In the genomic region with DNA sequence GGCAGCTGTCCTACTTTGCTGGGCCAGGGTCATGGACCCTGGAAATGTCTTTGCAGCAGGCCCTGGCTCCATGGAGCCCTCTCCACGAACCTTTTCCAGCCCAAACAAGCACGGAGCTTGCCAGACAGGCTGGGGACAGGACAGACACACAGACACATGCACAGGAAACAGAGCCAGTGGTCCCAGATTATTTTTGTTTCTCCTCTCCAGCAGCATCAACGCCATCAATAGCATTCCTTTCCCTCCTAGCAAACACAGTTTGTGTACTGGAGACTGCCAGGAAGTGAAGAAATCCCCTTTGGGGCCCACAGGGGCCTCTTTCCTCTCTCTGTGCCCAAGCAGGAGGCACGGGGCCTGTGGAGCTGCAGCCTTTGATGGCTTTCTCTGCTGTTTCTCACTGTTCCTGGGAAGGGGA, we compare ENCODE assay signal across 8 mouse cellular contexts.
DNase-seq lines count a peak whose midpoint lies in the region; ATAC-seq lines count a peak whose summit lies in the region.

No protein-coding gene starts in this region.

- no peaks in the 10 kb centered on the region for H3K27me3 ChIP-seq in kidney, embryonic 14.5 days (ENCODE audit: control insufficient read depth, insufficient read depth, low read length)
- no peaks in the 10 kb centered on the region for H3K27me3 ChIP-seq in intestine, embryonic 15.5 days (replicated peaks)
- H3K27me3 ChIP-seq in midbrain, embryonic 12.5 days, result no peaks in the 10 kb centered on the region

- peak overlapping the region; percentile 59 for H3K27ac ChIP-seq in kidney, embryonic 14.5 days (ENCODE audit: low read depth, low read length)
- peak overlapping the region; percentile 7; the same call in 1 of the 2 replicates for H3K27ac ChIP-seq in intestine, embryonic 15.5 days
- peak overlapping the region; percentile 35; the same call in 1 of the 2 replicates for H3K27ac ChIP-seq in midbrain, embryonic 12.5 days (replicated peaks)

- WGBS in kidney, embryonic 14.5 days, result 17% methylated on average over 4 of the region's 4 CpGs
- 16% methylated on average over 4 of the region's 4 CpGs for WGBS in intestine, embryonic 15.5 days
- WGBS in midbrain, embryonic 12.5 days, result 11% methylated on average over 4 of the region's 4 CpGs

- H3K4me2 ChIP-seq in kidney, embryonic 14.5 days (replicated peaks; ENCODE audit: low read depth, low read length), result no peak overlapping the region
- no peak overlapping the region for H3K4me2 ChIP-seq in intestine, embryonic 15.5 days (replicated peaks)
- H3K4me2 ChIP-seq in midbrain, embryonic 12.5 days (replicated peaks), result no peak overlapping the region

- no peaks in the 10 kb centered on the region for H3K9me3 ChIP-seq in kidney, embryonic 14.5 days (ENCODE audit: control insufficient read depth, low read length)
- H3K9me3 ChIP-seq in intestine, embryonic 15.5 days, result no peaks in the 10 kb centered on the region
- no peaks in the 10 kb centered on the region for H3K9me3 ChIP-seq in midbrain, embryonic 12.5 days

- no peak overlapping the region for H3K9ac ChIP-seq in kidney, embryonic 14.5 days (ENCODE audit: low read depth, low read length)
- H3K9ac ChIP-seq in intestine, embryonic 15.5 days, result no peak overlapping the region
- H3K9ac ChIP-seq in midbrain, embryonic 12.5 days (replicated peaks), result no peak overlapping the region

- no peak for DNase-seq in kidney, postnatal 25 days
- peak; percentile 99 for DNase-seq in heart, adult 11 months
- no peak for DNase-seq in spleen, postnatal 36 days (ENCODE audit: low spot score in 2 of 2)
- DNase-seq in right cerebral cortex, postnatal 25 days, result no peak

- no peak overlapping the region for H3K4me3 ChIP-seq in kidney, embryonic 14.5 days (ENCODE audit: low read length)
- no peak overlapping the region for H3K4me3 ChIP-seq in intestine, embryonic 15.5 days (replicated peaks)
- no peak overlapping the region for H3K4me3 ChIP-seq in midbrain, embryonic 12.5 days

- ATAC-seq in kidney, embryonic 14.5 days (ENCODE audit: low FRiP score, low TSS enrichment), result no peak
- ATAC-seq in common myeloid progenitor, adult 5-6 weeks (replicated peaks; ENCODE audit: low read depth, poor library complexity, severe bottlenecking), result 0 out of 2 replicates have a peak, but pooled peaks have one; percentile 36
- no peak; the same call in 1 of the 2 replicates for ATAC-seq in intestine, embryonic 15.5 days
- ATAC-seq in midbrain, embryonic 12.5 days (ENCODE audit: low FRiP score, low read depth), result no peak

- H3K36me3 ChIP-seq in kidney, embryonic 14.5 days (ENCODE audit: control insufficient read depth, insufficient read depth, low read length), result no peaks in the 10 kb centered on the region
- H3K36me3 ChIP-seq in intestine, embryonic 15.5 days, result no peaks in the 10 kb centered on the region
- H3K36me3 ChIP-seq in midbrain, embryonic 12.5 days, result no peaks in the 10 kb centered on the region

- H3K4me1 ChIP-seq in kidney, embryonic 14.5 days (ENCODE audit: control insufficient read depth, insufficient read depth, low read length), result 0 out of 2 replicates have a peak, but pooled peaks cover 12% of the 10 kb centered on the region
- H3K4me1 ChIP-seq in intestine, embryonic 15.5 days (replicated peaks), result peaks cover 4% of the 10 kb centered on the region
- H3K4me1 ChIP-seq in midbrain, embryonic 12.5 days, result peaks cover 9% of the 10 kb centered on the region

Comparison
In these comparisons a context has a peak if more than half of its experiments do, and no peak if none do; other contexts are left out.
1. H3K27ac ChIP-seq: peak in every context shown above with its lines; median percentile 59 in kidney, embryonic 14.5 days; 35 in midbrain, embryonic 12.5 days; 7 in intestine, embryonic 15.5 days.